Mouse (Mus musculus) cerebellum, adult (tissue): ENCODE measurements around the gene Zfp763.
A peak's percentile ranks its signal among the peaks of the same experiment; 100 is the strongest.
"Not testable (repeated sequence)": the region's sequence is repeated elsewhere in the genome, so short reads cannot be mapped to it uniquely, and the experiment has no call there.

ENCODE experiments used
- ATAC-seq: cut with Nextera tagmentation; 2 replicates; pipeline ENCODE4 v1.9.2; 2017; ENCODE audit warnings: mild to moderate bottlenecking, moderate library complexity, mixed read lengths; ENCODE audit not compliant: insufficient number of reproducible peaks, low FRiP score, low TSS enrichment

Gene Zfp763

DNA sequence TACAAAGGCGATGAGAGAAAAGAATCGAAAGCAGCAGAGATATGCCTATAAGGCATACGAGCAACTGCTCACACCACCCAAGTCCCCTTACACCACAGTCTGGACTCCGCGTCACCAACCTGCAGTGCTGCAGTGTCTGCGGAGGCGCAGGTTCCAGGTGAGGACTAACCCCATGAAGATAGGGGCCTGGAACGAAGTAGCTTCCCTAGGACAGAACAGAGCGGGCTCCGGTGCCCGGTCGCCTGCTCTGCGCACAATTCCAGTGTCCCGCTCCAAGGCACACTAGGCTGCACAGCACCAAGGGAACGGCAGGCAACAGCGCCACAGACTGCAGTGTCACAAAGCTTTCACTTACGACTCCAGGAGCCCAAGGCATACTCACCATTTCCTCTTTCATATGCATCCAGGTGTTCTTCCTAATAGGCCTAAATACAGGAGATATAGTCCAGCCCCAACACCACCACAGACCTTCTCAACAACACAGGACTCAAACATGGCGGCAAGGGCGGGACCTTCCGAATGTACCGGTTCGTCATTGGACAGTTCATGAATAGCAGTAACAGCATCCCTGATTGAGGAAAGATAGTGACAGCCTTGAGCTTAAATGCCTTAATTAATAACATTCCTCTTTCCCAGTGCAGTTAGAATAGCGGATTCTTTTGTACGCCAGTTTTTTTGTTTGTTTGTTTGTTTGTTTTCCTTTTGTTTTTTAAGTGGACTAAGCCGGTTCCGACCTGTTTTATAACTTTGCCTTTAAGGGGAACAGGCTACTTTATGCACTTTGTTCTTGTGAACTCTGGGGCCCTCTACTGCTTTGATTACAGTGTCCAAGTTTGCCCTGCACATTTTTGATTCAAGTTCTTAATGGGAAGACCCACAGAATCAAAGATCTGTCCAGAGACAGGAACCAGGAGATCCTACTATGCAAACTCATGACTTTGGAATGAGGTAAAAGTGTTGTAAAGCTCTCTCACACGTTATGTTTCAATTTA, at the start of gene Zfp763:
TSS of gene Zfp763 (minus strand) at position 503 of the 992 bp plus-strand sequence.
- peak; percentile 97; the same call in 1 of the 2 replicates for ATAC-seq

DNA sequence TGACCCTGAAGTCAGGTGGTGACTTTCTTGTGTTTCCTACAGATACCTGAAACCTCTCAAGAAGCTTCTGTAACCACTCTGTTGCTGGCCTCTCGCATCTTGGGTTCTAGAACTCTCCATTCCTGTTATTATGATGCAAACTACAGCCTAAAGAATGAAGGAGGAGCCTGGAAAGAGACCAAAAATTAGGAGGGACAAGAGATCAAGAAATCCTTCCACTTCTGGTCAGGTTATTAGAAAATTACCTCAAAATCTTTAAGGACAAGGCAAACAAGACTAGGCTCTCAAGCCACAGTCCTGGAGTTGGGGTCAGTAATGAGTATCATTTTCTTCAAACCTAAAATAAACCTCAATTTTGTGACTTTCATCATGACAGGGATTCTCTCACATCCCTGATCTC, 34.8 kb upstream of the Zfp763 start, which contains the start of gene 4921501E09Rik:
TSS of gene 4921501E09Rik (minus strand) at position 101 of the 400 bp plus-strand sequence.
- no peak for ATAC-seq

DNA sequence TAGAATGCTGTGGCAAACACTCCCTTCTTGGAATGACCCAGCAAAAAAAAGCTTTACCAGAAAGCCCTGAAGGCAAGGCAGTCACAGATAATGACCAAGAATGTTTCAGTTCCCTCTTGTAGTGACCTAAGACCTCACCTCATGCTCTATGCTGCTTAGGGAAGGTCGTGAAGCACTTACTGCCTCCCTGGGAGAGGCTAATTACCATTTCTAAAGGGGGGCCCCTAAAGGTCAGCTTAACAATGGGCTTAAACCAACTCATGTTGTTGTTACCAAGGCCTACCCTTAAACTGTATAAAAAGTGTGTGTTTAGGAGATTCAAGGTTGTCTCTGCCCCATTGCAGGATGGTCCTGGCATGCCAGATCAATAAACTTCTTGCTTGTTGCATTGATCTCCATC, 29.8 kb upstream of the Zfp763 start:
- ATAC-seq, result no peak

DNA sequence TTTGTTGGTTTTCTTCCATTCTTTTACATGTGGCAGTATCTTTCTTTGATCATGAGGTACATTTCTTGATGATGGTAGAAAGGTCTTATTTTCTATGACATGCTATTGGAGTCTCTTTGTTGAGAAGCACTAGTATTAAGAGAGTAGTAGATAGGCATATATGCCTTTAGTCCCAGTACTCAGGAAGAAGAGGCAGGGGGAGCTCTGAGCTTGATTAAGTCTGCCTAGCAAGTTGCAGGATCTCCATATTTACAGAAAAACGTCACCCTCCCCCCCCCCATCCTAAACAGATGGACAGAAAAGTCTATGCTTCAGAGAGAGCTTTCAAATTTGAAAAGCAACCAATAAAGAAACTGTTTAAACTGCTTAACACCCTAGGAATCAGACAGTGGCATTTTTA, 25.6 kb upstream of the Zfp763 start:
- no peak for ATAC-seq

DNA sequence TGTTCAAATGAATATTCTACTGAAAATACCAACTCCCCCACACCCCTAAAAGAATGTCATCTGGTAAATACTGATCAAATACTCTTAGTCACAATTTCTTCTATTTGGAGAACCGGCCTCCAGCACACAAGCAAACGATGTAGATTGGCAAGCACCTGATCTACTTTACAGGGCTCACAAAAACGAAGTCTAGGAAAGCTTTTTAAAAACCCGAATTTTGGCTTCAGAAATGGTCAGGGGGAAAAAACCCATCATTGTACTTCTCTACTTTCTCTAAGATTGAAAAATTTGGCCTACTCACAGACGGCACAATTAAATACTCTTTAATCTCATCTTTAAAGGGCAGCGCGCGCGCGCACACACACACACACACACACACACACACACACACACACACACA, 826 bp downstream of the Zfp763 start:
- no peak for ATAC-seq

DNA sequence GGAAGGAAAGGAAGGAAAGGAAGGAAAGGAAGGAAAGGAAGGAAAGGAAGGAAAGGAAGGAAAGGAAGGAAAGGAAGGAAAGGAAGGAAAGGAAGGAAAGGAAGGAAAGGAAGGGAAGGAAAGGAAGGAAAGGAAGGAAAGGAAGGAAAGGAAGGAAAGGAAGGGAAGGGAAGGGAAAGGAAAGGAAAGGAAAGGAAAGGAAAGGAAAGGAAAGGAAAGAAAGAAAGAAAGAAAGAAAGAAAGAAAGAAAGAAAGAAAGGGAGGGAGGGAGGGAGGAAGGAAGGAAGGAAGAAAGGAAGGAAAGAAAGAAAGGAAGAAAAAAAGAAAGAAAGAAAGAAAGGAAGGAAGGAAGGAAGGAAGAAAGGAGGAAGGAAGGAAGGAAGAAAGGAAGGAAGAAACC, 12.8 kb downstream of the Zfp763 start:
- ATAC-seq, result not testable (repeated sequence)

DNA sequence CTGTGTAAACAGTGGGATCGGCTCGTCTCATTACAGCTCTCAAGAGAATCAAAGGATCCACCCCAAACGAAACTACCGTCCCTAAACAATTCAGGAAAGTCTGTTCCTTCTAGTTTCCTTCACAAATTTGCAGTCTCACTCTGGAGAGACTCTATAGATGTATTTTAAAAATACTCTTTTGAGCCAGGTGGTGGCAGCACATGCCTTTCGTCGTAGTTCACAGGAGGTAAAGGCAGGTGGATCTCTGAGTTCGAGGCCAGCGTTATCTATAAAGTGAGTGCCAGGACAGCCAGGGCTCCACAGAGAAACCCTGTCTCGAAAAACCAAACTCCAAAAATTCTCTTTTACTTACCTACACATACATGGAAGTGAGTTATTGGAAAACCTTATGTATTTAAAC, 24.9 kb downstream of the Zfp763 start:
- no peak for ATAC-seq

DNA sequence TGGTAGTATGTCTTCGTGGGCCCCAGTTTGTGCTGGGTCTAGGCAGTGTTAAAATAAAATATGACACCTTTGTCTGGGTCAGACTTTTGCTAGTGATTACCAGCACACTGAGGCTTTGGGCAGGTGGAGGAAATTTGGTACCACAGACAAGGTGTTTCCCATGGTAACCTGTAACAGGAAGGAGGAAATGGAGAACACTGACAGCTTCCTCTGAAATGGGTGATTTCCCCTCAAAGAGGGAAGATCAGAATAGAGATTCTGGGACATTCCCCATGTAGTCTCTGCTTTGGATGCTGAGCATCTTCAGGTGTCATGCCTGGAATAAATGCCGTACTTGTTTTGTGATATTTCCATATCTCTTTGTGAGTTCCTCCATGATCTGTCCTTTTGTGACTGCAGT, 34.7 kb downstream of the Zfp763 start:
- ATAC-seq, result no peak

DNA sequence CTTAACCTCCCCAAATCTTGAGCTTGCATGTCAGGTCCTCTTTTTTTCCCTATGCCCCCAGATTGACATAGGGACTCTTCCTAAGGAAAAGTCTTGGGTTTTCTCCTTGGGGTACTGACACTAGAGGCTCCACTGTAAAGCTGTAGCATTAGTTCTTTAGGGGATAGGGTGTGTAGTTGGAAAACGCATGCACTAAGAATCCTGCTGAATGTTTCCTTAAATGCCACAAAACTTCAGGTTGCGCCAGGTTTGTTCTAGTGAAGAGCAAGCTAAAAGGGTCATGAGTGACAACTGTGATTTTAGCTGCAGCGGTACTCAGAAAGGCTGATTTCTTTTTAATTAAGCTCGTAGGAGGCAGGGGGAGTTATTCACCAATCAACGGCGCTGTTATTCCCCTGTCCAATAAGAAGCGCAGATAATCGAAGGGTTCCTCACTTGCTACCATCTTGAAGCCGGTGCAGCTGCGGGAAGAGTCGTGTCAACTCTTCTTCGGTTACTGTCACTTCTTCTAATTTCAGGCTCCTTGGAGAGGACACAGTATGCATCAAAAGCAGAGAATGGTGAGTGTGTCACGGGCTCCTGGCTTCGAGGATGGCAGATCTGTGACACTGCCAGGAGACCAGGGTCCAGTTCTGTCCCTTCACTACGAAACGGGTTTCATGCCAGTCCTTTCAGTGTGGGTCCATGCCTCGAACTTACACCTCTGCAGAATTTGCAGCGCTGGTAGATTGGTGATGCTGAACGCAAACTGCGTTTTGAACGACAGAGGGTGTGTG, 40.3 kb downstream of the Zfp763 start, which contains the start of gene Zfp952:
TSS of gene Zfp952 (plus strand) at position 431 of the 776 bp plus-strand sequence.
- peak; percentile 94 for ATAC-seq

DNA sequence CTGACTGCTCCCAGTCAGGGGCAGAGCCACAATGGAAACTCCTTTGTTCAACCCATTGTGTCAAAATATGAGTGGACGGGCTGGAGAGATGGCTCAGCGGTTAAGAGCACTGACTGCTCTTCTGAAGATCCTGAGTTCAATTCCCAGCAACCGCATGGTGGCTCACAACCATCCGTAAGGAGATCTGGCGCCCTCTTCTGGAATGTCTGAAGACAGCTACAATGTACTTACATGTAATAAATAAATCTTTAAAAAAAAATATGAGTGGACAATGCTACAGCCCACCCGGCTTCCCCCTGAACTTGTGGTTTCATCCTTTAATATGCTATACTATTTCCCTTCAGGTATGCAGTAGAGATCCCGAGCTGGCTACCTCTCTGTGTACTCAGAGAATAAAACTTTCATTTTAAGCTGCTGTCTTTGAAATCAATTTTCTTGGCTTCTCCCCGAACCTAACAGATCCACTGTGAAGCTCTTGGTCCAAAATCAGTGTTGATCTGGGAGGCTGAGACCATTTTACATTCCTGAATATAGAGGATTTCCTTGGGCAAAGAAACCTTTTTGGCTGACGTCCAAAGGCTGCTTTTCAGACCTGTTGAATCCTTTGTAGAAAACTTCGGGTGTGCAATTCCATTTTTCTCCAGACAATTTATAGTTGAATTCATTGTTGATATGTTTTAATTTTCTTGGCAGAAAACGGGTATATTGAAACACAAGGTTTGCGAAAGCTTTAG, 41.1 kb downstream of the Zfp763 start:
- ATAC-seq, result no peak

DNA sequence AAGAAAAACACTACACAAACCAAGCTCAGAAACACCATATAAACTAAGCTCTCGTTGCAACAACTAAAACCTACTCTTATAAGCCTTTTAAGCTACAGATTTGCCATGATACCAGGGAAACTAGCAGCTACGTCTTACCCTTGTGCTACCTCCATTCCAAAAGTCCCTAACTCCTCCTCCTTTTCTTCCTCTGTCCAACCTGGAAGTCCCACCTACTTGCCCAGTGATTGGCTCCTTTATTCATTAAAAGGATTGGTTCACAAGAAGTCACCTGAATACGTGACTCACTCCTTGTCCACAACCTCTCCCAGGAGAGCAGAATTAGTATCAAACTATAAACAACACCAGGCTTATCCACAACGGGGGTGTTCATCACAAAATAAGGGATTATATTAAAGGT, 46.9 kb downstream of the Zfp763 start:
- no peak for ATAC-seq

DNA sequence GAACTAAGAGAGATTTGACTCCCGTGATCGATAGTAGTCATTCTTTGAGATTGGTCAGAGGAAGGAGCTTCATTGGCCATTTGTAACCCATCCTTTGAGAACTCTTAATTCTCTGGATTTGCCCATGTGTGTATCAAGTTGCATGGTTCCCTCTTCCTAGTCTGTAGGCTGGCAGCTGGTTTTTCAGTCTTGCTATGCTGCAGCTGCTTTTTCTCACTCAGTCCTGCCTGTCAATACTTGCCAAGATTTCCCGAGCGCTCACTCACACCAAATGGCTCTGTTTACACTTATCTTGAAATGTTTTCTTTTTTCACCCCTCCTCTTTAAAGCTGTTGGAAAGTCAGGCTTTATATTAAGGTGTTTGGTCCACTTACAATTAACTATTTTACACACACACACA, 51.8 kb downstream of the Zfp763 start:
- ATAC-seq, result no peak
